Mouse (Mus musculus) stomach, embryonic 16.5 days (tissue): Measurements from ENCODE around the gene Myh10. TPM values are rescaled to one million over a fixed set of nuclear protein-coding genes. Genes with fewer than 3 reads are reported as not detected.

ENCODE experiments used
- ATAC-seq: fragments of 200-750 bp; cut with Nextera tagmentation; 2 replicates; pipeline ENCODE4 v1.8.0; 2017; ENCODE audit warnings: moderate number of reproducible peaks, moderate TSS enrichment; ENCODE audit not compliant: insufficient read depth, low FRiP score
- H3K27ac ChIP-seq: fragments of 300-500 bp; sonication (generic); 2 replicates; pipeline ENCODE4 v1.5.1; 2014; ENCODE audit warnings: low read length
- H3K27me3 ChIP-seq: fragments of 300-500 bp; sonication (generic); 2 replicates; pipeline ENCODE4 v1.6.1; 2014; ENCODE audit warnings: low read length, control low read depth, mixed read lengths; ENCODE audit not compliant: control insufficient read depth, insufficient read depth
- H3K36me3 ChIP-seq: fragments of 300-500 bp; sonication (generic); 2 replicates; pipeline ENCODE4 v1.6.1; 2014; ENCODE audit warnings: low read length; ENCODE audit not compliant: control insufficient read depth, insufficient read depth
- H3K4me1 ChIP-seq: fragments of 300-500 bp; sonication (generic); 2 replicates; pipeline ENCODE4 v1.6.1; 2014; ENCODE audit warnings: low read length, control low read depth, mixed read lengths; ENCODE audit not compliant: control insufficient read depth, insufficient read depth
- H3K4me2 ChIP-seq: fragments of 300-500 bp; sonication (generic); 2 replicates; pipeline ENCODE4 v1.6.1; 2014; ENCODE audit warnings: low read depth, low read length, mixed read lengths
- H3K4me3 ChIP-seq: fragments of 300-500 bp; sonication (generic); replicated peaks from 2 replicates; pipeline ENCODE4 v1.5.1; 2014; ENCODE audit warnings: mild to moderate bottlenecking, low read length
- H3K9ac ChIP-seq: fragments of 300-500 bp; sonication (generic); 2 replicates; pipeline ENCODE4 v1.6.1; 2014; ENCODE audit warnings: low read length
- H3K9me3 ChIP-seq: fragments of 300-500 bp; sonication (generic); replicated peaks from 2 replicates; pipeline ENCODE4 v1.6.1; 2016; ENCODE audit warnings: low read length, control low read depth; ENCODE audit not compliant: control insufficient read depth
- WGBS: fragments of 180-500 bp; shearing (Covaris S2); extraction: QIAGEN DNeasy Blood & Tissue Kit; methylation state at CpG from one replicate; pipeline ENCODE4 v1.1.7; 2014; 5-methylcytosine and 5-hydroxymethylcytosine counted together
- polyA plus RNA-seq: library from polyadenylated mRNA; unstranded; fragments of >200 nt; fragmentation: Nextera tagmentation; extraction: Ambion mirVana; gene quantifications from 2 replicates; pipeline ENCODE4 v1.2.1, GENCODE M21; 2015

Myh10 gene
- 81.9 and 89.9 TPM in 2 replicates for polyA plus RNA-seq

- under 1% methylated on average over 51 of the region's 51 CpGs for WGBS
- H3K27ac ChIP-seq: peak within 1 kb of the TSS; percentile 99
- H3K9me3 ChIP-seq: no peaks in the 10 kb centered on the region
- peak within 1 kb of the TSS; percentile 96 for H3K9ac ChIP-seq
- peak; percentile 99 for ATAC-seq
- peak within 1 kb of the TSS; percentile 68 for H3K4me2 ChIP-seq
- H3K36me3 ChIP-seq: no peaks in the 10 kb centered on the region
- peak within 1 kb of the TSS; percentile 87 for H3K4me3 ChIP-seq
- H3K27me3 ChIP-seq: no peaks in the 10 kb centered on the region
- H3K4me1 ChIP-seq: peaks cover 9% of the 10 kb centered on the region
These were observed at the start of gene Myh10 for GRCm38 (mm10) chr11:68691321-68692009. Gene Myh10, plus strand, starts transcription at chr11:68691559.

GRCm38 (mm10) chr11:68644781-68645180 lies 46.6 kb upstream of the Myh10 start:
- Histone ChIP-seq H3K9ac (no peak overlapping the region), H3K4me3 (no peak overlapping the region), H3K4me1 (no peaks in the 10 kb centered on the region), H3K27ac (no peak overlapping the region), H3K36me3 (no peaks in the 10 kb centered on the region), H3K4me2 (no peak overlapping the region), H3K27me3 (no peaks in the 10 kb centered on the region), H3K9me3 (no peaks in the 10 kb centered on the region)
- WGBS: 61% methylated on average over 6 of the region's 6 CpGs
- ATAC-seq: no peak

- Histone ChIP-seq H3K9ac (no peak overlapping the region), H3K27ac (no peak overlapping the region), H3K9me3 (no peaks in the 10 kb centered on the region), H3K27me3 (no peaks in the 10 kb centered on the region), H3K36me3 (no peaks in the 10 kb centered on the region), H3K4me1 (no peaks in the 10 kb centered on the region), H3K4me3 (no peak overlapping the region), H3K4me2 (no peak overlapping the region)
- ATAC-seq: no peak
- 48% methylated on average over 5 of the region's 5 CpGs for WGBS
These were observed 43.6 kb upstream of the Myh10 start for GRCm38 (mm10) chr11:68647808-68648207.

GRCm38 (mm10) chr11:68648385-68649148 lies 42.8 kb upstream of the Myh10 start:
- no peak for ATAC-seq
- H3K4me3 ChIP-seq: no peak overlapping the region
- H3K36me3 ChIP-seq: no peaks in the 10 kb centered on the region
- no peaks in the 10 kb centered on the region for H3K9me3 ChIP-seq
- no peak overlapping the region for H3K9ac ChIP-seq
- H3K4me2 ChIP-seq: no peak overlapping the region
- WGBS: 58% methylated on average over 16 of the region's 16 CpGs
- H3K27me3 ChIP-seq: no peaks in the 10 kb centered on the region
- H3K4me1 ChIP-seq: no peaks in the 10 kb centered on the region
- H3K27ac ChIP-seq: no peak overlapping the region

GRCm38 (mm10) chr11:68651518-68651917 lies 39.8 kb upstream of the Myh10 start:
- no peak for ATAC-seq
- no peaks in the 10 kb centered on the region for H3K27me3 ChIP-seq
- WGBS: 83% methylated on average over 2 of the region's 2 CpGs

GRCm38 (mm10) chr11:68655524-68655923 lies 35.8 kb upstream of the Myh10 start:
- 82% methylated on average over 1 of the region's 1 CpGs for WGBS
- no peak for ATAC-seq
- Histone ChIP-seq H3K9me3 (no peaks in the 10 kb centered on the region), H3K36me3 (no peaks in the 10 kb centered on the region), H3K27me3 (no peaks in the 10 kb centered on the region), H3K4me3 (no peak overlapping the region), H3K9ac (no peak overlapping the region), H3K4me2 (no peak overlapping the region), H3K27ac (no peak overlapping the region), H3K4me1 (peaks cover 25% of the 10 kb centered on the region)

More at GRCm38 (mm10) chr11:68651518-68651917, 39.8 kb upstream of the Myh10 start:
- Histone ChIP-seq H3K27ac (no peak overlapping the region), H3K4me1 (peaks cover 7% of the 10 kb centered on the region), H3K9ac (no peak overlapping the region), H3K4me2 (no peak overlapping the region), H3K4me3 (no peak overlapping the region), H3K9me3 (no peaks in the 10 kb centered on the region), H3K36me3 (no peaks in the 10 kb centered on the region)

- Histone ChIP-seq H3K27ac (peak overlapping the region; percentile 83), H3K9me3 (no peaks in the 10 kb centered on the region), H3K4me1 (peaks cover 25% of the 10 kb centered on the region), H3K27me3 (no peaks in the 10 kb centered on the region), H3K9ac (no peak overlapping the region), H3K36me3 (no peaks in the 10 kb centered on the region), H3K4me3 (no peak overlapping the region), H3K4me2 (no peak overlapping the region)
- ATAC-seq: peak; percentile 47; the same call in 1 of the 2 replicates
- WGBS: 26% methylated on average over 6 of the region's 6 CpGs
These were observed 34.3 kb upstream of the Myh10 start for GRCm38 (mm10) chr11:68656887-68657685.

GRCm38 (mm10) chr11:68657811-68658210 lies 33.5 kb upstream of the Myh10 start:
- Histone ChIP-seq H3K4me3 (no peak overlapping the region), H3K9ac (no peak overlapping the region), H3K27me3 (no peaks in the 10 kb centered on the region), H3K4me2 (no peak overlapping the region), H3K27ac (peak overlapping the region; percentile 83), H3K36me3 (no peaks in the 10 kb centered on the region), H3K4me1 (peaks cover 25% of the 10 kb centered on the region), H3K9me3 (no peaks in the 10 kb centered on the region)
- peak; percentile 81; the same call in 1 of the 2 replicates for ATAC-seq
- 32% methylated on average over 9 of the region's 9 CpGs for whole genome bisulfite sequencing
